Mouse (Mus musculus): Measurements from ENCODE around the gene Gm20509. TPM values are rescaled to one million over a fixed set of nuclear protein-coding genes. Genes with fewer than 3 reads are reported as not detected.

Gm20509 gene
- total and polyA plus RNA-seq, 3 experiments, result not detected

- Histone ChIP-seq H3K4me3 (no peak overlapping the region), H3K27ac (no peak overlapping the region), H3K27me3 (ENCODE audit: control insufficient read depth, insufficient read depth, low read length) (no peaks in the 10 kb centered on the region), H3K9ac (ENCODE audit: low read depth, low read length) (no peak overlapping the region), H3K4me1 (ENCODE audit: control insufficient read depth, insufficient read depth, low read length) (no peaks in the 10 kb centered on the region), H3K36me3 (ENCODE audit: control insufficient read depth, insufficient read depth, low read length) (no peaks in the 10 kb centered on the region), H3K79me2 (replicated peaks; ENCODE audit: control insufficient read depth, insufficient read depth, low read length) (no peaks in the 10 kb centered on the region)
- WGBS, result 77% methylated on average over 8 of the region's 8 CpGs
- TF ChIP-seq EP300 (IDR thresholded peaks at IDR 0.05; ENCODE audit: insufficient read depth, low read depth, low read length), result no peak
- TF ChIP-seq CTCF (IDR thresholded peaks at IDR 0.05), result no peak
- TF ChIP-seq POLR2A (IDR thresholded peaks at IDR 0.05; ENCODE audit: insufficient read depth, low read depth, low read length), result no peak
- DNase-seq, result no peak
- intact Hi-C loops (cut with DNase I), result no loop called here
These were observed 19.8 kb upstream of the Gm20509 start for GRCm38 (mm10) chr9:73082291-73083000.

DNA sequence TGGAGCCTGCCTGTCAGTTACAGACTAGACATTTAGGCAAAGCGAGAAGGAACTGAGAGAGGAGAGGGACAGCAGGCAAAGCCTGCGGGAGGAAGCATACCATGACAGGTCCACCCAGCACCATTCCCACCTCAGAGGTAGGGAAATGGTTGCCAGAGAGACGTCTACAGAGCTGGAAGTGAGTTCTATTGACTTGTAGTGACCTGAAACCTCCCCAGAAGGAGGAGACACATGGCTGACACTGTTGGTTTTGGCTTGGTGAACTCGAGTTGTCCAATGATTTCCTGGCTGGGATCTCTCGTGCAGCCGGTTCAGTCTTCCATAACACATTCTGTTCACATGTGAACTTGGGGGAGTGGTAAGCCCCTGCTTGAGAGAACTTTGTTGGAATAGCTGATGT, 18.3 kb upstream of the Gm20509 start:
- no peak for DNase-seq
- Histone ChIP-seq H3K4me3 (no peak overlapping the region), H3K27ac (no peak overlapping the region), H3K9ac (ENCODE audit: low read depth, low read length) (no peak overlapping the region), H3K27me3 (ENCODE audit: control insufficient read depth, insufficient read depth, low read length) (no peaks in the 10 kb centered on the region), H3K4me1 (ENCODE audit: control insufficient read depth, insufficient read depth, low read length) (no peaks in the 10 kb centered on the region), H3K79me2 (replicated peaks; ENCODE audit: control insufficient read depth, insufficient read depth, low read length) (no peaks in the 10 kb centered on the region), H3K36me3 (ENCODE audit: control insufficient read depth, insufficient read depth, low read length) (no peaks in the 10 kb centered on the region)
- TF ChIP-seq CTCF (IDR thresholded peaks at IDR 0.05) (no peak), EP300 (IDR thresholded peaks at IDR 0.05; ENCODE audit: insufficient read depth, low read depth, low read length) (no peak), POLR2A (IDR thresholded peaks at IDR 0.05; ENCODE audit: insufficient read depth, low read depth, low read length) (no peak)
- intact Hi-C loops (cut with DNase I), result no loop called here
- WGBS, result 36% methylated on average over 6 of the region's 6 CpGs

GRCm38 (mm10) chr9:73085845-73086244, 16.4 kb upstream of the Gm20509 start:
- Histone ChIP-seq H3K36me3 (ENCODE audit: control insufficient read depth, insufficient read depth, low read length) (no peaks in the 10 kb centered on the region), H3K27me3 (ENCODE audit: control insufficient read depth, insufficient read depth, low read length) (no peaks in the 10 kb centered on the region), H3K4me1 (ENCODE audit: control insufficient read depth, insufficient read depth, low read length) (no peaks in the 10 kb centered on the region), H3K27ac (no peak overlapping the region), H3K4me3 (no peak overlapping the region), H3K79me2 (replicated peaks; ENCODE audit: control insufficient read depth, insufficient read depth, low read length) (no peaks in the 10 kb centered on the region), H3K9ac (ENCODE audit: low read depth, low read length) (no peak overlapping the region)
- intact Hi-C loops (cut with DNase I), result no loop called here
- WGBS, result 43% methylated on average over 6 of the region's 6 CpGs
- no peak for TF ChIP-seq CTCF (IDR thresholded peaks at IDR 0.05)
- TF ChIP-seq EP300 (IDR thresholded peaks at IDR 0.05; ENCODE audit: insufficient read depth, low read depth, low read length), result no peak
- TF ChIP-seq POLR2A (IDR thresholded peaks at IDR 0.05; ENCODE audit: insufficient read depth, low read depth, low read length), result no peak
- no peak for DNase-seq

DNA sequence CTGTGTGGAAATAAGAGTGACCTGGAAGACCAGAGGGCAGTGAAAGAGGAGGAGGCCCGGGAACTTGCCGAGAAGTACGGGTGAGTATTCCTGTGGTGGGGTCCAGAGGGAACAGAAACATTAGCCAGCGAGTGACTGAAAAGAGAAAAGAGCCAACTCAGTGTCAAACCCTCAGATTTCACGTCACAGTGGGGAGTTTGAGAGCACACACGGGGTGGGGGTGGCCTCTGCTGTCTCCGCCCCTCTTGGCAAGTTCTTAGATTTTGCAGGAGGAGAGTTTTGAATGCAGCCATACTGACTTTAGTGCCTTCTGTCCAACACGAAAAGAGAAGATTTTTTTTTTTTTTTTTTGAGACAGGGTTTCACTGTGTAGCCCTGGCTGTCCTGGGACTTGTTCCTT, 15.1 kb upstream of the Gm20509 start:
- 42% methylated on average over 8 of the region's 8 CpGs for WGBS
- Histone ChIP-seq H3K79me2 (replicated peaks; ENCODE audit: control insufficient read depth, insufficient read depth, low read length) (no peaks in the 10 kb centered on the region), H3K4me3 (no peak overlapping the region), H3K9ac (ENCODE audit: low read depth, low read length) (no peak overlapping the region), H3K27me3 (ENCODE audit: control insufficient read depth, insufficient read depth, low read length) (no peaks in the 10 kb centered on the region), H3K27ac (no peak overlapping the region), H3K4me1 (ENCODE audit: control insufficient read depth, insufficient read depth, low read length) (no peaks in the 10 kb centered on the region), H3K36me3 (ENCODE audit: control insufficient read depth, insufficient read depth, low read length) (no peaks in the 10 kb centered on the region)
- intact Hi-C loops (cut with DNase I), result no loop called here
- TF ChIP-seq POLR2A (IDR thresholded peaks at IDR 0.05; ENCODE audit: insufficient read depth, low read depth, low read length), result no peak
- DNase-seq, result no peak

GRCm38 (mm10) chr9:73087581-73087980, 14.7 kb upstream of the Gm20509 start:
- Histone ChIP-seq H3K9ac (ENCODE audit: low read depth, low read length) (no peak overlapping the region), H3K4me3 (no peak overlapping the region), H3K27me3 (ENCODE audit: control insufficient read depth, insufficient read depth, low read length) (no peaks in the 10 kb centered on the region), H3K79me2 (replicated peaks; ENCODE audit: control insufficient read depth, insufficient read depth, low read length) (no peaks in the 10 kb centered on the region), H3K36me3 (ENCODE audit: control insufficient read depth, insufficient read depth, low read length) (no peaks in the 10 kb centered on the region), H3K4me1 (ENCODE audit: control insufficient read depth, insufficient read depth, low read length) (no peaks in the 10 kb centered on the region), H3K27ac (no peak overlapping the region)
- intact Hi-C loops (cut with DNase I), result no loop called here
- no peak for DNase-seq
- TF ChIP-seq EP300 (IDR thresholded peaks at IDR 0.05; ENCODE audit: insufficient read depth, low read depth, low read length) (no peak), POLR2A (IDR thresholded peaks at IDR 0.05; ENCODE audit: insufficient read depth, low read depth, low read length) (no peak), CTCF (IDR thresholded peaks at IDR 0.05) (no peak)
- WGBS, result 74% methylated on average over 5 of the region's 5 CpGs

DNA sequence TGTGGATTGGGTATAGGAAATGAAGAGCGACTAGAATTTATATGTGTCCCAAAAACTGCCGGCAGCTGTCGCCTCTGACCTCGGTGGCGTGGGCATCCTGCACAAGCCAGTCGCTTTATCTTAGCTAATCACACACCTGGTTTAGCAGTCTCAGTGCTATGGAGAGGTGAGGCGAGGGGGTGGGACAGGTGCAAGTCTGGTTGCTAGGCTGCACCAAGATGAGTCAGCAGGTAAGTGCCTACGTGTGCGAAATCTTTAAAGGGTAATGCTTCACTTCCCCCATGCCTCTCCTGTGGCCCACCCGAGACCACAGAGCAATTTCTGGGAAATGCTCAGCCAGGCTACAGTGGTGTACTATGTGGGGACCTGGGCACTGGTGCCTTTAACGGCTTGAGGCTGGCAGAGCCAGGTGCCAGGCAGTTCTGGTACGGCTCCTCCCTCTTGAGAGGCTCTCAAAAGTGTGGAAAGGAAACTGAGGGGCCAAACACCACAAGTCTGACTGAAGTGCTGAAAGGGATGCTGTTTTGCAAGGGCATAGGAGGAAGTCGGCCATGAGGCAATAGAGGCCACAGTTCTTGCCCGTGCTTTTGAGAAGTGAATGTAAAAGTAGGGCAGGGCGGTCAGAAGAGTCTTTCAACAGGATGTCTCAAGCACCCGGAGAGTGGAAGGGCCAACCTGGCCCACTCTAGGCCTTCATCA, 12.9 kb upstream of the Gm20509 start:
- H3K4me1 ChIP-seq (ENCODE audit: control insufficient read depth, insufficient read depth, low read length), result no peaks in the 10 kb centered on the region
- intact Hi-C loops (cut with DNase I), result no loop called here
- peak in 1 of 2 experiments; percentile 38 for DNase-seq
- no peak overlapping the region for H3K9ac ChIP-seq (ENCODE audit: low read depth, low read length)
- H3K79me2 ChIP-seq (replicated peaks; ENCODE audit: control insufficient read depth, insufficient read depth, low read length), result no peaks in the 10 kb centered on the region
- no peaks in the 10 kb centered on the region for H3K27me3 ChIP-seq (ENCODE audit: control insufficient read depth, insufficient read depth, low read length)
- TF ChIP-seq CTCF (IDR thresholded peaks at IDR 0.05) (no peak), EP300 (IDR thresholded peaks at IDR 0.05; ENCODE audit: insufficient read depth, low read depth, low read length) (no peak), POLR2A (IDR thresholded peaks at IDR 0.05; ENCODE audit: insufficient read depth, low read depth, low read length) (no peak)
- no peaks in the 10 kb centered on the region for H3K36me3 ChIP-seq (ENCODE audit: control insufficient read depth, insufficient read depth, low read length)
- 64% methylated on average over 16 of the region's 16 CpGs for WGBS
- no peak overlapping the region for H3K27ac ChIP-seq
- no peak overlapping the region for H3K4me3 ChIP-seq
